Mouse (Mus musculus) stomach, embryonic 16.5 days (tissue): Measurements from ENCODE around the gene Grm8. TPM values are rescaled to one million over a fixed set of nuclear protein-coding genes. Genes with fewer than 3 reads are reported as not detected.

Source experiments
- ATAC-seq: fragments of 200-750 bp; cut with Nextera tagmentation; 2 replicates; pipeline ENCODE4 v1.8.0; 2017; ENCODE audit warnings: moderate number of reproducible peaks, moderate TSS enrichment; ENCODE audit not compliant: insufficient read depth, low FRiP score
- H3K27ac ChIP-seq: fragments of 300-500 bp; sonication (generic); 2 replicates; pipeline ENCODE4 v1.5.1; 2014; ENCODE audit warnings: low read length
- H3K27me3 ChIP-seq: fragments of 300-500 bp; sonication (generic); 2 replicates; pipeline ENCODE4 v1.6.1; 2014; ENCODE audit warnings: low read length, control low read depth, mixed read lengths; ENCODE audit not compliant: control insufficient read depth, insufficient read depth
- H3K36me3 ChIP-seq: fragments of 300-500 bp; sonication (generic); 2 replicates; pipeline ENCODE4 v1.6.1; 2014; ENCODE audit warnings: low read length; ENCODE audit not compliant: control insufficient read depth, insufficient read depth
- H3K4me1 ChIP-seq: fragments of 300-500 bp; sonication (generic); 2 replicates; pipeline ENCODE4 v1.6.1; 2014; ENCODE audit warnings: low read length, control low read depth, mixed read lengths; ENCODE audit not compliant: control insufficient read depth, insufficient read depth
- H3K4me2 ChIP-seq: fragments of 300-500 bp; sonication (generic); 2 replicates; pipeline ENCODE4 v1.6.1; 2014; ENCODE audit warnings: low read depth, low read length, mixed read lengths
- H3K4me3 ChIP-seq: fragments of 300-500 bp; sonication (generic); replicated peaks from 2 replicates; pipeline ENCODE4 v1.5.1; 2014; ENCODE audit warnings: mild to moderate bottlenecking, low read length
- H3K9ac ChIP-seq: fragments of 300-500 bp; sonication (generic); 2 replicates; pipeline ENCODE4 v1.6.1; 2014; ENCODE audit warnings: low read length
- H3K9me3 ChIP-seq: fragments of 300-500 bp; sonication (generic); replicated peaks from 2 replicates; pipeline ENCODE4 v1.6.1; 2016; ENCODE audit warnings: low read length, control low read depth; ENCODE audit not compliant: control insufficient read depth
- WGBS: fragments of 180-500 bp; shearing (Covaris S2); extraction: QIAGEN DNeasy Blood & Tissue Kit; methylation state at CpG from one replicate; pipeline ENCODE4 v1.1.7; 2014; 5-methylcytosine and 5-hydroxymethylcytosine counted together
- polyA plus RNA-seq: library from polyadenylated mRNA; unstranded; fragments of >200 nt; fragmentation: Nextera tagmentation; extraction: Ambion mirVana; gene quantifications from 2 replicates; pipeline ENCODE4 v1.2.1, GENCODE M21; 2015

Gene Grm8
- polyA plus RNA-seq, 1 experiment from 2014 or later: 1.6 TPM

DNA sequence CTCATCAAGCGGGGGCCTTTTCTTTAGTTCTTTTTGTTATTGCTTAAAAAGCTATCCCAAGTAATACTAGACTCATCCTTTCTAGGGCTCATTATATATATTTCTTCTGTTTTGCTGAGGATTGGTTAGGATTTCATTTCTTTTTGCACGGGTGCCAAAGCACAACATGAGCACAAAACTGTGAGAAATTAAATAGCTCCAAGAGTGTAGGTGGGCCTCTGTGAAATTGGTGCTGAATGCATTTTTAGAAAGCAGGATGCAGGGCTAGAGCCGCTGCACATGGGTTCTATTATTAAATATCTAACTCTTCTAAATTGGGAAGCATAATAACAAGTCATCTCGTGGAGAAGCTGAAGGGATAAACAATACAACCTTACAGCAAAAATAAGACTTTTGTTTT is 345.8 kb downstream of the Grm8 start:
- Histone ChIP-seq H3K4me1 (no peaks in the 10 kb centered on the region), H3K4me3 (no peak overlapping the region), H3K36me3 (no peaks in the 10 kb centered on the region), H3K4me2 (no peak overlapping the region), H3K9me3 (no peaks in the 10 kb centered on the region), H3K9ac (no peak overlapping the region), H3K27ac (no peak overlapping the region), H3K27me3 (no peaks in the 10 kb centered on the region)
- 85% methylated on average over 4 of the region's 4 CpGs for WGBS
- no peak for ATAC-seq

DNA sequence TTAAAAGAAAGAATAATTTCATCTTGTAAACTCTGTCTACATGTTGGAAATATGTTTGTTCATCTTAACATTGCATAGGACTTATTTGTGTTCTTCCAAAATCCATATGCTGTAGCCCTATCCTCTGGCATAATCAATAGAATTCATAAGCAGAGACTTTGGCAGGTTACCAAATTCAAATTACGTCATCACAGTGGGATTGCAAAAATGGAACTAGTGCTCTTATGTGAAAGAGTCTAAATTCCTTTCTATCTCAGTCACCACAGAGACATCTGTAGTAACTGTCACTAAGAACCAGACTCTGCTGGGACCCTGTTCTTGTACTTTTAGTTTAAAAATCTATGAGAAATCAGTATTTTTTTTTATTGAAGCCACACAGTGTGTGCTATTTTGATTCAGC is 352.7 kb downstream of the Grm8 start:
- 55% methylated on average over 1 of the region's 1 CpGs for WGBS
- ATAC-seq: no peak
- H3K27ac ChIP-seq: no peak overlapping the region
- no peaks in the 10 kb centered on the region for H3K36me3 ChIP-seq
- H3K4me1 ChIP-seq: no peaks in the 10 kb centered on the region
- no peaks in the 10 kb centered on the region for H3K9me3 ChIP-seq
- H3K27me3 ChIP-seq: no peaks in the 10 kb centered on the region
- H3K9ac ChIP-seq: no peak overlapping the region
- H3K4me2 ChIP-seq: no peak overlapping the region
- no peak overlapping the region for H3K4me3 ChIP-seq

DNA sequence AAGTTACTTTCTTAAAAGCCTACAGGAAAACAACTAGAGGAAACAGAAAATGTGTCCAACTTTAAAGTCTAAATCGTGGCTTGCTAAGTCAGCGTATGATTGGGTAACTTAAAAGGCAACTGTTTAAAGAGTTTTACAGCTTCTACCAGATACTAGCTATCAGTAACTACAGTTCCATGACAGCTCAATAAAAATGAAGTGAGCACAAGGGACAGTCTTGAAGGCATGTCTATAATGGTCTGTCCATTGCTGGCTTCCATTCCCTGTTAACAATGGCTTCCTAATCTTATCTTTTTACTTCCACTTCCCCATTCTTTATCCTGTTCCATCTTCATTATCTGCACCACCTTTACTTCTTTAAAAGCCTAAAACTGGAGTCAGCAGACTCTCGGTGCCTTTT is 353.6 kb downstream of the Grm8 start:
- Histone ChIP-seq H3K4me2 (no peak overlapping the region), H3K9me3 (no peaks in the 10 kb centered on the region)
- no peak for ATAC-seq

DNA sequence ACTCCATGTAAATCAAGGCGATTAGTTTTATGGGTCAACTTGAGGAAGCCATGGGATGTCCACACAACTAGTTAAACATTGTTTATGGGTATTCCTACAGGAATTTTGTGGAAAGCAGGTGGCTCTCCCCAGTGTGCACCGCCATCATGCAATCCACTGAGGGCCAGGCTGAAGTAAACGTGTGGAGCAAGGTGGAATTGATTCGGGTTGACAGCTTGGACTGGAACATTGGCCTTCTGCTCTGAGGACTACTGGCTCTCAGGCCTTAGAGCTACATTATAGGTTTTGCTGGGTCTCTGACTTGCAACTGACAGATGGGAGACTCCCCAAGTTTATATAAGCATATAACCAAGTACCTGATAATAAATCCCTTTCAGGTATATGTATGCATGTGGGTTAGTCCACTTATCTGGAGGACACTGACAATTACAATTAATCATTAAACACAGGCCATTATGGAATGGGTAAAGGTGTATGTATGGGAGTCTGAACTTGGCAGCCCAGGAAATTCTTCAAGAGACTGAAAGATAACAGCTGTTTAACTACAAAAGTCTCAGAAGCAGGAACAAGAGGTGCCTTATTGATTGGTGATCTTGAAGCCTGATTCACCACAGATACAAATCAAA is 359.2 kb downstream of the Grm8 start:
- H3K27me3 ChIP-seq: no peaks in the 10 kb centered on the region
- H3K27ac ChIP-seq: no peak overlapping the region
- H3K4me2 ChIP-seq: no peak overlapping the region
- H3K4me1 ChIP-seq: no peaks in the 10 kb centered on the region
- H3K9ac ChIP-seq: no peak overlapping the region
- no peaks in the 10 kb centered on the region for H3K9me3 ChIP-seq
- 70% methylated on average over 4 of the region's 4 CpGs for WGBS
- no peak for ATAC-seq
- H3K36me3 ChIP-seq: no peaks in the 10 kb centered on the region
- no peak overlapping the region for H3K4me3 ChIP-seq

More for the DNA sequence above, 353.6 kb downstream of the Grm8 start:
- H3K4me3 ChIP-seq: no peak overlapping the region
- 79% methylated on average over 3 of the region's 3 CpGs for WGBS
- no peak overlapping the region for H3K27ac ChIP-seq
- no peaks in the 10 kb centered on the region for H3K4me1 ChIP-seq
- H3K27me3 ChIP-seq: no peaks in the 10 kb centered on the region
- no peaks in the 10 kb centered on the region for H3K36me3 ChIP-seq
- no peak overlapping the region for H3K9ac ChIP-seq

DNA sequence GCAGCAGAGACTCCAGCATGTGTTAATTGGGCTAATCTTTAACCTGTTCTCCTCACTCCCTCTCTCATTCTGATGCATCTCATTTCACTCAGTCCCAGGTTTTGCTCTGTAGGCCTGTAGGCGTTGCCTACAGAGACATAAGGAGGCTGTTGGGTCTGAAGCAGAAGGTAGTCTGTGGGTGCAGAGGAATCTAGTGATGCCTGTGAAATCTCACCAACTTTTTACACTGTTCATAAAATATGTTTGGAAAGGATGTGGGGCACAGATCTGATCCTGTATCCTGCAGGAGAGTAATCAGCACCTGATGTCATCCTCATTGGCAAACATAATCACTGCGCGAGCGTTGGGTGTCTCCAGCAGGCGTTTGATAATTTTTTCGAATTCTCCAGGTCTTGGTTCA is 372.9 kb downstream of the Grm8 start:
- H3K9me3 ChIP-seq: no peaks in the 10 kb centered on the region
- WGBS: 74% methylated on average over 6 of the region's 6 CpGs
- H3K36me3 ChIP-seq: no peaks in the 10 kb centered on the region
- H3K27ac ChIP-seq: no peak overlapping the region
- no peak overlapping the region for H3K9ac ChIP-seq
- no peak overlapping the region for H3K4me3 ChIP-seq
- no peaks in the 10 kb centered on the region for H3K4me1 ChIP-seq
- no peak overlapping the region for H3K4me2 ChIP-seq
- no peak for ATAC-seq
- H3K27me3 ChIP-seq: no peaks in the 10 kb centered on the region

DNA sequence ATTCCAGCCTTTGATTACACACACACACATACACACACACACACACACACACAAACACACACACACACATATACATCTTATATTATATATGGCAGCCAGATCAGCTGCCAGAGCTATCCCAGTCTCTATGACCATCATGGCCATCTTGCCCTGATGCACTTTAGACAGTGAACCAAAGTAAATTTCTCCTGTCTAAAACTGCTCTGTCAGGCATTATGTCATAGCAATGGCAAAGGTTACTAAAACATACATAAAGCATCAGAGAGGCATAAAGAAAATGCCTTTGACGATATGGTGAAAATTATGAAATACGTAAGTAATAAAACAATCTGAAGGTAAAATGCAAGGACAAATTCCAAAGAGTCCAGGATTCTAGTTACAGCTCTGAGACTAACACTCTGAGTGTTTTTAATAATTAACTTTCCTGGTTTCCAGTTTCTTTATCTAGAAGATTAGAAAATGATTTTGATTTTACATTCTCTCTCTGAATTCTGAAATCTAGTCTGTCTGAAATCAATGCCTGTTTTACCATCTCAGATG is 381.6 kb downstream of the Grm8 start:
- no peaks in the 10 kb centered on the region for H3K27me3 ChIP-seq
- H3K9me3 ChIP-seq: no peaks in the 10 kb centered on the region
- WGBS: 75% methylated on average over 2 of the region's 2 CpGs
- no peaks in the 10 kb centered on the region for H3K36me3 ChIP-seq
- ATAC-seq: no peak
- H3K4me3 ChIP-seq: no peak overlapping the region
- no peak overlapping the region for H3K27ac ChIP-seq
- no peaks in the 10 kb centered on the region for H3K4me1 ChIP-seq
- H3K9ac ChIP-seq: no peak overlapping the region
- H3K4me2 ChIP-seq: no peak overlapping the region

DNA sequence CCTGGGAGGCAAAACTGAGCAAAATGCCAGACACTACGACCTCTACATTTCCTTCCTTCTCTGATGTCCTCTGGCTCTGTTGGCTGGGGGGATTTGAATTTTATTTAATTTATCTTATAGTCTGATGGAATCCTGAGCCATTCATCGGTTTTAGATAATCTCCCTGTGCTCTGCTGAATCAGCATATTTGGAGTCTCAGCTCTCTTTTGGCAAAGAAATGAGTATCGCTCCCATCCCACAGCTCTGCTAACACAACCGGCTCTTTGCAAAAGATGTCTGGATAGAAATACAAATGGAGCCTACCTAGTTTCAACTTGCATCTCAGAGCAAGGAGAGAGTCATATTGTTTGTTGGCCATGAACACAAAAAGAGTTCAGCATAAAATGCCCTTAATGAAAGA is 388.5 kb downstream of the Grm8 start:
- 48% methylated on average over 4 of the region's 4 CpGs for WGBS
- H3K4me1 ChIP-seq: no peaks in the 10 kb centered on the region
- no peaks in the 10 kb centered on the region for H3K9me3 ChIP-seq
- H3K9ac ChIP-seq: no peak overlapping the region
- H3K36me3 ChIP-seq: no peaks in the 10 kb centered on the region
- no peak overlapping the region for H3K4me3 ChIP-seq
- no peak overlapping the region for H3K4me2 ChIP-seq
- no peak for ATAC-seq
- no peak overlapping the region for H3K27ac ChIP-seq
- no peaks in the 10 kb centered on the region for H3K27me3 ChIP-seq

DNA sequence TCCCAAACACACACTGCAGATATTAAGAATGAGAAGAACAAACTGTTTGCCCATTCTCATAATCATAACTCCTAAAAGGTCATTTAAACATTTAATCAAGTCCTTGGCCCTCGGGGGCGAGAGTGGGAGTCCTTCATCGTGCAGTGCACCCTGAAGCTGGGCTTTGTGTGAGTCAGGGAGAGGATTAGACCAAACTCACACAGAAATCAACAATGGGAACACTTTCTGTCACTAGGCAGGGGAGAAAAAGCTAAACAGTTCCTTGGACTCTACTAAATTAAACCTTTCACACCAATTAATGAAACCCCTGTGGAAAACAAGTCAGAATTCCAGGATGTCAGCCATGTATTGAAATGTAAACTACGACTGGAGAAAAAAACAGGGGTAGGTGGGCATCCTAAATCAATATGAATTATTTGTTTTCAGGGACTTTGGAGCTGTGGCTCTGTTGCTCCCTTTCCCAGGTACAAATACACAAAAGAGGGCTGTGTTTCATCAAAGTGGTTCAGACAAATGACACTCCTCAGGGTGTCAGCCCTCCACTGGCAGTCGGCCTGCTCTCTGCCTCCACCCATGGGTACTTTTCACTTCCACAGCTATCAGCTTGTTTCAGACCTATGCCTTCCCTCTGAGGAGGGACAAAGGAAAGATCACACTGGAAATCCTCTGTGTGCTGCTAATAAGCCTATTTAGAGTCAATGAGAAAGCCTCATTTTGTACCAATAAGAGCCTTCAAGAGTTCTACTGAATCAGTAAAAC is 389.1 kb downstream of the Grm8 start:
- 18% methylated on average over 5 of the region's 5 CpGs for whole genome bisulfite sequencing
- H3K4me3 ChIP-seq: no peak overlapping the region
- H3K36me3 ChIP-seq: no peaks in the 10 kb centered on the region
- no peak overlapping the region for H3K9ac ChIP-seq
- H3K4me1 ChIP-seq: no peaks in the 10 kb centered on the region
- H3K27ac ChIP-seq: no peak overlapping the region
- H3K9me3 ChIP-seq: no peaks in the 10 kb centered on the region
- no peaks in the 10 kb centered on the region for H3K27me3 ChIP-seq
- ATAC-seq: no peak
- no peak overlapping the region for H3K4me2 ChIP-seq

DNA sequence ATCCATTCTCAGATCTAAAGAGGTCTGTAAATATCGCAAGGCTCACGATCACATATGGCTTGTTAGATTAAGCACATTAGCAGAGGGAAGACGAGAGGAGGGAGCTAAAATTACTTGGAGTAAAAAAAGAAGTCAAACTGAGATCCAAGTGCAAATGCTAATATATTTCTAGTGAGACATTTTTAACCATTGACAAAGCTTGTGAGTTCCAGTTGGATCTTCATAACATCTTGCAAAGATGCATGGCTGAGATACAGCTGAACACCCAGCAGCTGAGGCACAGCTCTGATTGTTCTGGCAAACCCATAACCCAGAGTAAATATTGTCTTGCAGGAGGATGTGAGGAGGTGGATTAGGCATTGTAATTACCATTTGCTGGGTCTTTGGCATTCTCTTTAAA is 445.6 kb downstream of the Grm8 start:
- H3K4me3 ChIP-seq: no peak overlapping the region
- no peak overlapping the region for H3K9ac ChIP-seq
- no peak overlapping the region for H3K4me2 ChIP-seq
- no peaks in the 10 kb centered on the region for H3K4me1 ChIP-seq
- WGBS: 61% methylated on average over 3 of the region's 3 CpGs
- H3K27ac ChIP-seq: no peak overlapping the region
- no peaks in the 10 kb centered on the region for H3K27me3 ChIP-seq
- no peaks in the 10 kb centered on the region for H3K36me3 ChIP-seq
- no peaks in the 10 kb centered on the region for H3K9me3 ChIP-seq
- no peak for ATAC-seq
